Mouse (Mus musculus) C3H10T1/2 (cell line): ENCODE data around the gene St8sia1. TPM values are rescaled to one million over a fixed set of nuclear protein-coding genes. Genes with fewer than 3 reads are reported as not detected.

Source experiments
- polyA plus RNA-seq, 2 experiments: library from polyadenylated mRNA; unstranded; fragments of >200 nt; fragmentation: generic; extraction: Trizol; gene quantifications; one replicate each; pipeline ENCODE4 v1.2.1; 2012; ENCODE audit warnings: missing spikeins in 2 of 2

The St8sia1 gene
- not detected for polyA plus RNA-seq

DNA sequence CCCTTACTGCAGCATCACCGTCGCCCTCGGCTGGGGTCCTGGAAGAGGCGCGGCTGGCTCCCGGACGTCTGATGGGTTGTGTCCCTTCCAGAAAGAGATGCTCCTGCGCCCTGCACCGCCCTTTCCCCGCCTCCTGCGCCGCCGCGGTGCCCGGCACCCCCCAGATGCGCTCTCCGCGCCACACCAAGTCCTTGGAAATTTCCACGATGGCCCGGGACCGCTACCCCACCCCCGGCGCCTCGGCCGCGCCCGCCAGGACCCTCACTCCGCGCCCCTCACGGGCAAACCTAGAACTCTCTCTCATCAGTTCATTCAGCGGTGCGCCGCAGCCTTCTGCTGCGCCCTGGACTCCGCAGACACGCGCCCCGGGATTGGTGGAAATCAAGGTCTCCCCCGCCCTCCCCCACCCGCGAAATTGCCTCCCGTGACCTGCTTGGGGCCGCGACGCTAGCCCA, at the start of gene St8sia1:
St8sia1 (minus strand) TSS at position 377 of the 455 bp plus-strand sequence.

DNA sequence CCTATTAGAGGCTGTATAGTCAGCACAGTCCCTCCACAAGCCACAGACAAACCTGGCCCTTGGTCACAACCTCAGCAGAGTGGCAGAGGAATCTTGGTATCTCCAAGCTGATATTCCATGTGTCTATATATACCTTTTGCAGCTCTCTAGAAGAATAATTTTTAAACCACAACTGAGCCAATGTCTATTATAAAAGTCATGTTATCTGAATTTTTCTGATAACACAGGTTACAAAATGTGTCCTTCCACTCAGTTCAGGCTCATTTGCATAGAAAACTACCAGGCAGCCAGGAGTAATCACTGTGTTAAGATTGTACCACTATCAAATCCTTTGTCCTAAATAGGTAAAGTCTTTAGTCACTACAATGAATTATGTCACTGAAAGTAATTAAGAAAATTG, 159.8 kb downstream of the St8sia1 start, which contains the start of gene Sult6b2:
Sult6b2 (minus strand) TSS at position 101 of the 400 bp plus-strand sequence.

Other genes starting within 250 kb of the St8sia1 start
- gene Cmas, start 207.8 kb downstream of the St8sia1 start, polyA plus RNA-seq, result 10 to 100 TPM; 11.9 to 21.7 TPM
- gene Sult6b2, start 159.9 kb downstream of the St8sia1 start, polyA plus RNA-seq, result not detected
- gene C2cd5, start 135.7 kb upstream of the St8sia1 start, polyA plus RNA-seq, result 1 to 10 TPM in 1 of 2 experiments, under 1 TPM in 1; 0.68 to 8.8 TPM
- 1 to 10 TPM in 1 of 2 experiments, under 1 TPM in 1; 0.60 to 7.8 TPM for gene Etnk1, start 202.8 kb upstream of the St8sia1 start, polyA plus RNA-seq